Mouse (Mus musculus) ES-E14 (cell line): Measurements from ENCODE around the gene Usp7. TPM values are rescaled to one million over a fixed set of nuclear protein-coding genes. Genes with fewer than 3 reads are reported as not detected.

Experiments used
- DNase-seq: peaks from one replicate; pipeline ENCODE4 v3.0.0-alpha.2; 2013; ENCODE audit warnings: low read depth, low spot score
- H3K27ac ChIP-seq: 2 replicates; pipeline ENCODE4 v1.5.1; 2012; ENCODE audit warnings: low read depth, mild to moderate bottlenecking, low read length, moderate library complexity, mixed read lengths; ENCODE audit not compliant: poor library complexity, insufficient read depth, severe bottlenecking
- H3K36me3 ChIP-seq: 2 replicates; pipeline ENCODE4 v1.6.1; 2012; ENCODE audit warnings: mild to moderate bottlenecking, low read length, moderate library complexity, mixed read lengths; ENCODE audit not compliant: control insufficient read depth, poor library complexity, insufficient read depth, severe bottlenecking
- H3K4me1 ChIP-seq, 2 experiments: fragments of 150-350 bp in 1 of 2; sonication (generic) in 1 of 2; 2 replicates each; pipeline ENCODE4 v1.6.1; 2012; ENCODE audit warnings: low read length in 2 of 2, mild to moderate bottlenecking in 1 of 2, mixed read lengths in 1 of 2; ENCODE audit not compliant: control insufficient read depth in 2 of 2, insufficient read depth in 2 of 2, poor library complexity in 1 of 2
- H3K4me3 ChIP-seq, 2 experiments: fragments of 150-350 bp in 1 of 2; sonication (generic) in 1 of 2; 2 replicates each; pipeline ENCODE4 v1.5.1; 2012; ENCODE audit warnings: low read length in 2 of 2, low read depth in 1 of 2, mild to moderate bottlenecking in 1 of 2, mixed read lengths in 1 of 2; ENCODE audit not compliant: insufficient read depth in 1 of 2, poor library complexity in 1 of 2, severe bottlenecking in 1 of 2
- H3K9ac ChIP-seq: 2 replicates; pipeline ENCODE4 v1.6.1; 2012; ENCODE audit warnings: low read depth, mild to moderate bottlenecking, low read length, mixed read lengths; ENCODE audit not compliant: poor library complexity, insufficient read depth, severe bottlenecking
- H3K9me3 ChIP-seq: fragments of 150-350 bp; sonication (generic); 2 replicates; pipeline ENCODE4 v1.6.1; 2012; ENCODE audit warnings: low read depth, mild to moderate bottlenecking, low read length; ENCODE audit not compliant: control insufficient read depth, insufficient read depth
- CHD2 ChIP-seq: IDR thresholded peaks from 2 replicates; pipeline ENCODE4 v1.6.1; 2014; ENCODE audit warnings: mild to moderate bottlenecking, low read depth, low read length, inconsistent platforms
- HCFC1 ChIP-seq: IDR thresholded peaks from 2 replicates; pipeline ENCODE4 v1.6.1; 2012; ENCODE audit warnings: low read length, inconsistent platforms, borderline replicate concordance; ENCODE audit not compliant: insufficient read depth
- MAFK ChIP-seq: IDR thresholded peaks from 2 replicates; pipeline ENCODE4 v1.6.1; 2014; ENCODE audit warnings: mild to moderate bottlenecking, low read depth, low read length, inconsistent platforms; ENCODE audit not compliant: insufficient read depth
- ZC3H11A ChIP-seq: IDR thresholded peaks from 2 replicates; pipeline ENCODE4 v1.6.1; 2012; ENCODE audit warnings: low read depth, mild to moderate bottlenecking, inconsistent platforms, low read length, borderline replicate concordance
- ZNF384 ChIP-seq: IDR thresholded peaks from 2 replicates; pipeline ENCODE4 v1.6.1; 2012; ENCODE audit warnings: low read depth, low read length, inconsistent platforms
- in situ Hi-C, 2 experiments: fragments of 600-800 bp; cut with MboI; formaldehyde crosslinking; loops; one replicate each; pipeline ENCODE4 v1.15.1; 2025; ENCODE audit warnings: low sequenced_read_pairs in 2 of 2, inconsistent platforms in 1 of 2; ENCODE audit not compliant: unreplicated experiment in 2 of 2
- total RNA-seq: library from RNA; depleted of rRNA; stranded (reverse); fragments of 300-350 nt; gene quantifications from 2 replicates; pipeline ENCODE4 v1.2.3, GENCODE M21; 2012

Usp7 gene
- total RNA-seq, 1 experiment: 242 TPM

- in situ Hi-C loops: no loop called here
- no peak for DNase-seq
- no peak overlapping the region for H3K9ac ChIP-seq
- H3K4me3 ChIP-seq: no peak overlapping the region
- TF ChIP-seq ZC3H11A (no peak), ZNF384 (no peak), CHD2 (no peak), MAFK (no peak), HCFC1 (no peak)
- H3K9me3 ChIP-seq: no peaks in the 10 kb centered on the region
- H3K36me3 ChIP-seq: peaks cover 30% of the 10 kb centered on the region
- no peak overlapping the region for H3K27ac ChIP-seq
- peaks cover 5 to 46% of the 10 kb centered on the region in 2 experiments for H3K4me1 ChIP-seq
Measured at GRCm38 (mm10) chr16:8663606-8664539, 128.2 kb downstream of the Usp7 start.

- H3K36me3 ChIP-seq: peaks cover 27% of the 10 kb centered on the region; the same call in 1 of the 2 replicates
- no peak for TF ChIP-seq CHD2
- no peak for TF ChIP-seq MAFK
- TF ChIP-seq HCFC1: no peak
- no peak for TF ChIP-seq ZNF384
- no peak for TF ChIP-seq ZC3H11A
- H3K9ac ChIP-seq: no peak overlapping the region
- H3K4me1 ChIP-seq: peaks cover 2 to 40% of the 10 kb centered on the region in 2 experiments
- in situ Hi-C loops: no loop called here
- H3K9me3 ChIP-seq: no peaks in the 10 kb centered on the region
- H3K4me3 ChIP-seq: no peak overlapping the region
- no peak overlapping the region for H3K27ac ChIP-seq
- no peak for DNase-seq
Measured at GRCm38 (mm10) chr16:8663022-8663421, 129.1 kb downstream of the Usp7 start.

- H3K36me3 ChIP-seq: peaks cover 38% of the 10 kb centered on the region; the same call in 1 of the 2 replicates
- in situ Hi-C loops: no loop called here
Measured at GRCm38 (mm10) chr16:8658764-8659163, 133.3 kb downstream of the Usp7 start.

GRCm38 (mm10) chr16:8658349-8658748 is 133.8 kb downstream of the Usp7 start:
- Histone ChIP-seq H3K4me1 (peaks cover 5 to 40% of the 10 kb centered on the region in 2 experiments; a peak in 3 of 4 replicates), H3K4me3 (no peak overlapping the region), H3K9me3 (no peaks in the 10 kb centered on the region), H3K27ac (no peak overlapping the region), H3K36me3 (peaks cover 35% of the 10 kb centered on the region; the same call in 1 of the 2 replicates), H3K9ac (no peak overlapping the region)
- in situ Hi-C loops: no loop called here
- TF ChIP-seq HCFC1 (no peak), ZC3H11A (no peak), CHD2 (no peak), MAFK (no peak), ZNF384 (no peak)
- DNase-seq: no peak

More at GRCm38 (mm10) chr16:8658764-8659163, 133.3 kb downstream of the Usp7 start:
- Histone ChIP-seq H3K27ac (no peak overlapping the region), H3K4me1 (peaks cover 5 to 40% of the 10 kb centered on the region in 2 experiments; a peak in 3 of 4 replicates), H3K9ac (no peak overlapping the region), H3K9me3 (no peaks in the 10 kb centered on the region), H3K4me3 (no peak overlapping the region)
- TF ChIP-seq MAFK: no peak
- TF ChIP-seq ZC3H11A: no peak
- no peak for TF ChIP-seq HCFC1
- TF ChIP-seq CHD2: no peak
- TF ChIP-seq ZNF384: no peak
- DNase-seq: no peak
